Mouse (Mus musculus): ENCODE data around the gene Gm12216. TPM values are rescaled to one million over a fixed set of nuclear protein-coding genes. Genes with fewer than 3 reads are reported as not detected.
"Not testable (repeated sequence)": the region's sequence is repeated elsewhere in the genome, so short reads cannot be mapped to it uniquely, and the experiment has no call there.

Gm12216 gene
- total RNA-seq (2021), result 1 to 10 TPM; 8.5 to 8.9 TPM
- long read RNA-seq, experiment 1, partial matches to known transcripts, result 0 of 2 reads
- long read RNA-seq, experiment 1, other reads (novel, unspliced or antisense), result 2 of 2 reads
- long read RNA-seq, experiment 2, partial matches to known transcripts, result 0 of 1 reads
- long read RNA-seq, experiment 2, other reads (novel, unspliced or antisense), result 0 of 1 reads

- Histone ChIP-seq H3K4me3 (peak within 1 kb of the TSS; percentile 63), H3K27ac (peak within 1 kb of the TSS; percentile 75)
- not testable (repeated sequence) for DNase-seq (ENCODE audit: low spot score in 2 of 2)
- peak; percentile 68 for TF ChIP-seq CTCF (conservative IDR thresholded peaks at IDR 0.05)
Observed at GRCm38 (mm10) chr11:53858761-53859580, at the start of gene Gm12216. Gene Gm12216, minus strand, starts transcription at chr11:53859256.

GRCm38 (mm10) chr11:53908686-53909085, 49.6 kb upstream of the Gm12216 start:
- Histone ChIP-seq H3K4me3 (no peak overlapping the region), H3K27ac (no peak overlapping the region)
- TF ChIP-seq CTCF (conservative IDR thresholded peaks at IDR 0.05), result no peak
- DNase-seq (ENCODE audit: low spot score in 2 of 2), result no peak

- H3K4me3 ChIP-seq, result no peak overlapping the region
- H3K27ac ChIP-seq, result no peak overlapping the region
- no peak for DNase-seq (ENCODE audit: low spot score in 2 of 2)
- no peak for TF ChIP-seq CTCF (conservative IDR thresholded peaks at IDR 0.05)
Observed at GRCm38 (mm10) chr11:53904534-53904925, 45.5 kb upstream of the Gm12216 start.

GRCm38 (mm10) chr11:53903781-53904533, 44.9 kb upstream of the Gm12216 start:
- no peak for TF ChIP-seq CTCF (conservative IDR thresholded peaks at IDR 0.05)
- H3K4me3 ChIP-seq, result no peak overlapping the region
- no peak for DNase-seq (ENCODE audit: low spot score in 2 of 2)
- no peak overlapping the region for H3K27ac ChIP-seq

- no peak for DNase-seq (ENCODE audit: low spot score in 2 of 2)
- Histone ChIP-seq H3K27ac (no peak overlapping the region), H3K4me3 (no peak overlapping the region)
- TF ChIP-seq CTCF (conservative IDR thresholded peaks at IDR 0.05), result no peak
Observed at GRCm38 (mm10) chr11:53902741-53903140, 43.7 kb upstream of the Gm12216 start.

GRCm38 (mm10) chr11:53900991-53901390, 41.9 kb upstream of the Gm12216 start:
- no peak for TF ChIP-seq CTCF (conservative IDR thresholded peaks at IDR 0.05)
- H3K4me3 ChIP-seq, result no peak overlapping the region
- no peak for DNase-seq (ENCODE audit: low spot score in 2 of 2)
- H3K27ac ChIP-seq, result no peak overlapping the region

GRCm38 (mm10) chr11:53899981-53900380, 40.9 kb upstream of the Gm12216 start:
- Histone ChIP-seq H3K4me3 (no peak overlapping the region), H3K27ac (no peak overlapping the region)
- TF ChIP-seq CTCF (conservative IDR thresholded peaks at IDR 0.05), result no peak
- no peak for DNase-seq (ENCODE audit: low spot score in 2 of 2)

- no peak overlapping the region for H3K4me3 ChIP-seq
- no peak for TF ChIP-seq CTCF (conservative IDR thresholded peaks at IDR 0.05)
- DNase-seq (ENCODE audit: low spot score in 2 of 2), result no peak
- H3K27ac ChIP-seq, result no peak overlapping the region
Observed at GRCm38 (mm10) chr11:53899004-53899403, 39.9 kb upstream of the Gm12216 start.

GRCm38 (mm10) chr11:53896935-53897334, 37.9 kb upstream of the Gm12216 start:
- no peak for TF ChIP-seq CTCF (conservative IDR thresholded peaks at IDR 0.05)
- Histone ChIP-seq H3K4me3 (no peak overlapping the region), H3K27ac (no peak overlapping the region)
- DNase-seq (ENCODE audit: low spot score in 2 of 2), result no peak

- no peak for TF ChIP-seq CTCF (conservative IDR thresholded peaks at IDR 0.05)
- no peak for DNase-seq (ENCODE audit: low spot score in 2 of 2)
- Histone ChIP-seq H3K27ac (no peak overlapping the region), H3K4me3 (no peak overlapping the region)
Observed at GRCm38 (mm10) chr11:53893451-53893850, 34.4 kb upstream of the Gm12216 start.

GRCm38 (mm10) chr11:53892716-53893416, 33.8 kb upstream of the Gm12216 start:
- no peak overlapping the region for H3K27ac ChIP-seq
- H3K4me3 ChIP-seq, result no peak overlapping the region
- TF ChIP-seq CTCF (conservative IDR thresholded peaks at IDR 0.05), result no peak
- DNase-seq (ENCODE audit: low spot score in 2 of 2), result no peak

GRCm38 (mm10) chr11:53891505-53892451, 32.7 kb upstream of the Gm12216 start, which contains the start of gene Slc22a5:
Gene Slc22a5, minus strand, starts transcription at chr11:53891660.
- peak; percentile 98 to 99 for DNase-seq (ENCODE audit: low spot score in 2 of 2)
- peak within 1 kb of the TSS; percentile 85 for H3K4me3 ChIP-seq
- H3K27ac ChIP-seq, result peak within 1 kb of the TSS; percentile 90
- peak; percentile 40 for TF ChIP-seq CTCF (conservative IDR thresholded peaks at IDR 0.05)

Measured in layer of hippocampus, adult 2 months (tissue).